Mouse (Mus musculus): ENCODE measurements around the gene Igfbp3. TPM values are rescaled to one million over a fixed set of nuclear protein-coding genes. Genes with fewer than 3 reads are reported as not detected.

Igfbp3 gene
- polyA plus RNA-seq, 1 experiment, result not detected

DNA sequence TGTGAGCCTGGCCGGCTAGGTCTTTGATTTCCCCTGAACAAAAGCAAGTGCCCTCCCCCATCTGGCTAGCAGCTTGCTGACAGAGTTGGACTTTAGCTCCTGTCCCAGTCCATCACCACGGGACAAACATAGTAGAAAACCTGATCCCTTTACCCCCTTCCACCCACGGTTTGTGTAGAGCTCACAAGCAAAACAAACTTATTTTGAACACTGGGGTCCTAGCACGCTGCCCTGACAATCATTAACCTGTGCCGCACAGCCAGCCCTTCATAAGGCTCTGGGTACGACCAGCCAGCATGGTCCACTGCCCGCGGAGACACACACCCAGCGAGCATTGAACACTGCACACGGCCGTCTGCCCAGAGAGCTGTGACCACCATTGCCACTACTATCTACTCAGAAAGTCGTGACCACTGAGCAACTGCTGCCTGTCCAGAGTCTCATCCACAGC lies 16.2 kb downstream of the Igfbp3 start, which contains the start of gene Igfbp1:
Gene Igfbp1, plus strand, starts transcription at position 292 of the 451 bp plus-strand sequence.
- Histone ChIP-seq H3K4me3 (ENCODE audit: insufficient read depth, low read length) (no peak within 1 kb of the TSS), H3K27ac (ENCODE audit: insufficient read depth, low read depth, low read length) (no peak within 1 kb of the TSS), H3K4me1 (ENCODE audit: control insufficient read depth, insufficient read depth, low read length) (no peaks in the 10 kb centered on the region)
- TF ChIP-seq CTCF (IDR thresholded peaks at IDR 0.05; ENCODE audit: low read depth, low read length) (no peak), POLR2A (IDR thresholded peaks at IDR 0.05; ENCODE audit: borderline replicate concordance, low read depth, low read length) (no peak)

DNA sequence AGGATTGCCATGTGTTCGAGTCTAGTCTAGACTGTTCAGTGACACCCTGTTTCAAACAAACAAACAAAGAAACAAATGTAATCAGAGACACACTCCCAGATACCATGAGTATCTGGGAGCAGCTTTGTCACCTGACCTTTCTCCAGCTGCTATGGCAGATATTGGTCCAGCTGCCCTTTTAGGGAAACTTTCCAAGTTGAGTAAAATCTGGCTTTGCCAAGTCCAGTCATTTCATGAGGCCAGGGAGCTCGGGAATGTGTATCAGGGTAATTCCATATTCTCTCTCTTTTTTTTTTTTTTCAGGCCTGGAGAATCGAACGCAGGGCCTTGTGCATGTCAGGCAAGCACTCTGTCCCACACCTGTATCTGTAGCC lies 18.4 kb downstream of the Igfbp3 start:
- no peaks in the 10 kb centered on the region for H3K4me1 ChIP-seq (ENCODE audit: control insufficient read depth, insufficient read depth, low read length)
- H3K27ac ChIP-seq (ENCODE audit: insufficient read depth, low read depth, low read length), result no peak overlapping the region
- H3K4me3 ChIP-seq (ENCODE audit: insufficient read depth, low read length), result no peak overlapping the region
- TF ChIP-seq POLR2A (IDR thresholded peaks at IDR 0.05; ENCODE audit: borderline replicate concordance, low read depth, low read length) (no peak), CTCF (IDR thresholded peaks at IDR 0.05; ENCODE audit: low read depth, low read length) (no peak)

DNA sequence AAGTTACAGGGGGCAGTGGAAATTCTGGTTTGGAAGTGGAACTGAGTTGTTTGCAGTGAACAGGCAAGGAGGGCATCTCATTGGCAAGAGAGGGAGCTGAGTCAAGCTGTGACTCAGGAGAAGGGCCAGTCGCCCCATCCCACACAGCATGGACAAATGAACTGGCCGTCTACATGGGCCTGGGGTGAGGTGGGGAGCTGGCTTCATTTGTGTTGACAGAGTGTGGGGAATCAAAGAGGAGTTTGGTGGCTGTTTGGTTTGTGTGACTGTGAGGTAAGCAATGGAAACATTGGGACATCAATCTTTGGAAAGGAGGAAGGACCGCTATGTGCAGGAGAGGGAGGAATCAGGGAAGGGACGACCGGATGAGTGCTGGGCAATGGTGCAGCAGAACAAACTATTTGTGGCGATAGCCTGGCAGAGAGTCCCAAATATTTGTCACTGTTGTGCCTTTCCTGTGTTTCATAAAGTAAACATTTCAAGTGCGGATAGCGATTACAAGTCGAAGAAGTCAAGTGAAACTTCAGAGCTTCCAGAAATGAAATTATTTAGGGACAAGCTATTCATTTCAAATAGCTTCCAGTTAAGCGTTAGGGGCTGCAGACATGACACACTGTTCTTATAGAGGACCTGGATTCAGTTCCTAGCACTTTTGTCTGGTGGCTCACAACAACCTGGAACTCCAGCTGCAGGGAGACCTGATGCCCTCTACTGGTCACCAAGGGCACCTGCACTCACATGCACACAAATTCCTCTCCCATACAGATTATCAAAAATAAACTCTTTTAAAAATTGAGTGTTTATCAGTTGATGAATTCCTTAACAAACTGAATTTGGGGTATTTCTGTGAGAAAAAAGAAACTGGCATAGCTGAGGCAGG lies 19.1 kb downstream of the Igfbp3 start:
- no peak overlapping the region for H3K27ac ChIP-seq (ENCODE audit: insufficient read depth, low read depth, low read length)
- TF ChIP-seq POLR2A (IDR thresholded peaks at IDR 0.05; ENCODE audit: borderline replicate concordance, low read depth, low read length) (no peak), CTCF (IDR thresholded peaks at IDR 0.05; ENCODE audit: low read depth, low read length) (no peak)
- no peak overlapping the region for H3K4me3 ChIP-seq (ENCODE audit: insufficient read depth, low read length)
- H3K4me1 ChIP-seq (ENCODE audit: control insufficient read depth, insufficient read depth, low read length), result no peaks in the 10 kb centered on the region

DNA sequence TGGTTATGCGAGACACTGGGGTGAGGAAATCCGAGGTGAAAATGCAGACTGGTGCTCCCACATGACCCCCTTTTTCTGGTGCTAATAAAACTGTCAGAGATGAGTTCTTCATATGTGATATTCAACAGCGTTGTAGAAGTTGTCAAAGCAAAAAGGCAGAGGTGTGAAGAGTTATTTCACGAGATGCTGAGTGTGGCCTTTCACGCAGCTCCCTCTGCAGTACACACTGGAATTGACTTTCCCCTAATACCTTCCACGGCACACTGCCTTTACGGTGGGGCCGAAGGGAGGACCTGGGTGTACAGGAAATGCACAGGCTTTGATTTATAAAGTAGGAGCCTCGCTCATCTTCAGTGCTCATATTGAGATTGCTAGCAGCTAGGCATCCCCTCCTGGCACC lies 20.6 kb downstream of the Igfbp3 start:
- Histone ChIP-seq H3K4me1 (ENCODE audit: control insufficient read depth, insufficient read depth, low read length) (no peaks in the 10 kb centered on the region), H3K4me3 (ENCODE audit: insufficient read depth, low read length) (no peak overlapping the region), H3K27ac (ENCODE audit: insufficient read depth, low read depth, low read length) (no peak overlapping the region)
- TF ChIP-seq CTCF (IDR thresholded peaks at IDR 0.05; ENCODE audit: low read depth, low read length) (no peak), POLR2A (IDR thresholded peaks at IDR 0.05; ENCODE audit: borderline replicate concordance, low read depth, low read length) (no peak)

DNA sequence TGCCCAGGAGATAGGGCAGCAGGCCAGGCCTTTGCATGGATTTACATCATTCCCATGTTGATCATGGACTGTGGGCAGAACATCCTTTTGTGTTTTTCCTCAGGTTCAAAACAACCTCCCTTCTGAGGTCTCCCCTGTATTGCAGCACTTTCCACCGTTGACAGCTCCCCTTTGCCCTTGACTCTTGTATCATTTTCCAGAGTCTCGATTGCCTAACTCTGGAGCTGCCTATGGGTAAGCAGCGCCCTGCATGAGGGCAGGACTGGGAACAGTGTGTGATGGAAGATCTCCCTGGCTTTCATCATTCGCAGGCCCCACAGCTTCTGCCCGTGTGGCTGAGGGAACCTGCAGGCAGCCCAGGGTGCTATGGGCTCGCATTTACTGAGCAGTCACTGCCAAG lies 21.0 kb downstream of the Igfbp3 start:
- H3K27ac ChIP-seq (ENCODE audit: insufficient read depth, low read depth, low read length), result no peak overlapping the region
- TF ChIP-seq POLR2A (IDR thresholded peaks at IDR 0.05; ENCODE audit: borderline replicate concordance, low read depth, low read length) (no peak), CTCF (IDR thresholded peaks at IDR 0.05; ENCODE audit: low read depth, low read length) (no peak)

DNA sequence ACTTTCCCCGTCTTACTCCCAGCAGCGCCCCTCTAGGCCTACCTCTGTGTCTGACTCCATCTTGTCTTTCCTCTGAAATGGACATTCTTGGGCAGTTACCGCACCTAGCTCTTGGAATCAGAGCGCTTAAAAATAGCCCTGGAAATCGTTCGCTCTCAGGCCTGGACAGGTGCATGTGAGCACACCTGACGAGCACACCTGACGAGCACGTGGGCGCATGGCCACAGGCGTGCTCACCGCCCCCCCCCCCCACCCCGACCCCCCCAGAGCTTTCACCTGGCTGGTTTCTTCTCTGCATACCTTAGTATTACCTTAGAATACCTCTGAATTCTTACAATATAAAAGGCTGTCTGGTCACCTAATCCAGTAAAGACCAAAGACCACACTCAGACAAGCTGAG lies 25.3 kb downstream of the Igfbp3 start, which contains the start of gene Gm11985:
Gene Gm11985, minus strand, starts transcription at position 101 of the 400 bp plus-strand sequence.
- no peaks in the 10 kb centered on the region for H3K4me1 ChIP-seq (ENCODE audit: control insufficient read depth, insufficient read depth, low read length)
- no peak within 1 kb of the TSS for H3K4me3 ChIP-seq (ENCODE audit: insufficient read depth, low read length)
- no peak within 1 kb of the TSS for H3K27ac ChIP-seq (ENCODE audit: insufficient read depth, low read depth, low read length)
- no peak for TF ChIP-seq POLR2A (IDR thresholded peaks at IDR 0.05; ENCODE audit: borderline replicate concordance, low read depth, low read length)

More for the DNA sequence above, 21.0 kb downstream of the Igfbp3 start:
- no peak overlapping the region for H3K4me3 ChIP-seq (ENCODE audit: insufficient read depth, low read length)
- no peaks in the 10 kb centered on the region for H3K4me1 ChIP-seq (ENCODE audit: control insufficient read depth, insufficient read depth, low read length)

DNA sequence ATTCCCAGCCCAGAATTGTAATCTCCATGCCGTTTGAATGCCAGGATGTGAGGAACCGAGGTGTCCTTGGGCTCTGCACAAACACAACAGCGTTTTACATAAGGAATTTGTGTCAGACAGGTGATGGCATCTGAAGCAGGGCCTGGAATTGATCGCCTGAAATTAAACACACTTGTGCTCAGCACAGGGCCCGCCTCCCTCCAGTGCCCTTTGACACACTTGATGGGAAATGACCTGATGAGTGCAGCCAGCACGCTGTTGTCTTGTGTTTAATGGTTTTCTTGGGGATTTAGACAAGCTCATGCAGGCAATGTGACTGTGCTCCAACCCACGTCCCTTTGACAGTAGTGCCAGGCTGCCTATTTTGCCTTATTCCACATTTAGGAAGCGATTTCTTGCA lies 26.3 kb downstream of the Igfbp3 start:
- no peak overlapping the region for H3K27ac ChIP-seq (ENCODE audit: insufficient read depth, low read depth, low read length)
- H3K4me3 ChIP-seq (ENCODE audit: insufficient read depth, low read length), result no peak overlapping the region
- H3K4me1 ChIP-seq (ENCODE audit: control insufficient read depth, insufficient read depth, low read length), result no peaks in the 10 kb centered on the region
- TF ChIP-seq CTCF (IDR thresholded peaks at IDR 0.05; ENCODE audit: low read depth, low read length) (no peak), POLR2A (IDR thresholded peaks at IDR 0.05; ENCODE audit: borderline replicate concordance, low read depth, low read length) (no peak)

DNA sequence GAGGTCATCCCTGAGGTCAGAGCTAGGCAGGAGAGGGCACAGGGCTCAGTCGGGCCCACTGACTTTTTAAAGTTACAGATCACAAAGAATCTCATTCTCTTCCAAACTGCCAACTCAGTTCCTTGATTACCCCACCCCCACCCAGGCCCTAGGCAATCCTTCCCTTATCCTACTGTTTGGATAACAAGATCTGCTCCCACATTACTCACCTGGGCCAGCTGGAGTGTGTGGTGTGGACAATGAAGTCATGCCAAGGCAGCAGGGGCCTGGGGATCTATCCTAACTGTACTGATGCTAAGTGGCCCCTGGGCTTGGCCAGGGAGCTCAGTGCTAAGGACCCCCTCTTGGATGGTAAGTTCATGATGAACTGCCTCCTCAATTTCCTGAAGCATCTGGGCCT lies 29.3 kb downstream of the Igfbp3 start:
- TF ChIP-seq CTCF (IDR thresholded peaks at IDR 0.05; ENCODE audit: low read depth, low read length), result no peak
- no peak for TF ChIP-seq POLR2A (IDR thresholded peaks at IDR 0.05; ENCODE audit: borderline replicate concordance, low read depth, low read length)
- Histone ChIP-seq H3K4me3 (ENCODE audit: insufficient read depth, low read length) (no peak overlapping the region), H3K4me1 (ENCODE audit: control insufficient read depth, insufficient read depth, low read length) (no peaks in the 10 kb centered on the region), H3K27ac (ENCODE audit: insufficient read depth, low read depth, low read length) (no peak overlapping the region)

DNA sequence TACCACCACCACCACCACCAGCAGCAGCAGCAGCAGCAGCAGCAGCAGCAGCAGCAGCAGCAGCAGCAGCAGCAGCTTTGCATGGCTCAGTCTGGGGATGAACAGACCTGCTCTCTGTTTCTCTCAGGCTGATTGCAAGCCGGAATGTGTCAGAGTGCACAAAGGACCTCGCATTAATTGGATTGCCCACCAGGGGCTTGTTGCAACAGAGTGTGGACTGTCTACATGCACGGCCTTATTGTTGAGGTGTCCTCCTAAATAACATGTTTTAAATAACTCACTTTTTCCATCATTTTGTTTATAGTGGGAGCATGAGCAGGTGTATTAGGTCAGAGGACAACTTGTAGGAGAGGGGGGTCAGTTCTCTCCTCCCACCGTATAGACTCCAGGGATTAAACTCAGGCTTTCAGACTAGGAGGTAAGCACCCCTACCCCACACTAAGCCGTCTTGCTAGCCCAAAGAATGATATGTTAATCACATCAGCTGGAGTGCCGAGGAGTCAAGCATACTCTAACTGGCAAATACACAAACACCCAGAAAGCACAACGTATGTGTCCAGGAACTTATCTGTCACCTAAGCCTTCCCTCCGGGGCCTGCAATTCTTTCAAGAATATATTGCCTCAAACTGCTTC lies 31.2 kb downstream of the Igfbp3 start:
- Histone ChIP-seq H3K27ac (ENCODE audit: insufficient read depth, low read depth, low read length) (no peak overlapping the region), H3K4me1 (ENCODE audit: control insufficient read depth, insufficient read depth, low read length) (no peaks in the 10 kb centered on the region), H3K4me3 (ENCODE audit: insufficient read depth, low read length) (no peak overlapping the region)
- TF ChIP-seq CTCF (IDR thresholded peaks at IDR 0.05; ENCODE audit: low read depth, low read length) (no peak), POLR2A (IDR thresholded peaks at IDR 0.05; ENCODE audit: borderline replicate concordance, low read depth, low read length) (no peak)

DNA sequence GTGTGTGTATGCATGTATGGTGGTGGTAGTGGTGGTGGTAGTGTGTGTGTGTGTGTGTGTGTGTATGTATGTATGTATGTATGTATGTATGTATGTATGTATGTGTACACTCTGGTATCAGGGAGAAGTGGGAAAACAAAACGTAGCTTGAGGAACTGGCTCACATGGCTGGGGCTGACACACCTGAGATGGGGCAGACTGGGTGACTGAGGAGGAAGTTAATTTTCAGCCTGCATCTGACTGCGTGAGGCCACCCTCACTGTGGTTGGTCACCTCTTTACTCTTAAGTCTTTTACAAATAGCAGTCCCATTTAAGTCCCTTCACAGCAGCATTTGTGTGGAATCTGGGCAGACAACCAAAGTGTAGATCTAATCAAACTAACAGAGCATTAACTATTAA lies 34.4 kb downstream of the Igfbp3 start:
- Histone ChIP-seq H3K4me3 (ENCODE audit: insufficient read depth, low read length) (no peak overlapping the region), H3K4me1 (ENCODE audit: control insufficient read depth, insufficient read depth, low read length) (no peaks in the 10 kb centered on the region), H3K27ac (ENCODE audit: insufficient read depth, low read depth, low read length) (no peak overlapping the region)
- TF ChIP-seq CTCF (IDR thresholded peaks at IDR 0.05; ENCODE audit: low read depth, low read length), result no peak
- no peak for TF ChIP-seq POLR2A (IDR thresholded peaks at IDR 0.05; ENCODE audit: borderline replicate concordance, low read depth, low read length)

All from bone marrow macrophage, adult 2 months (primary cell).